Mouse (Mus musculus) lung, adult 10 weeks (tissue): ENCODE measurements around the gene Lzic. TPM values are rescaled to one million over a fixed set of nuclear protein-coding genes. Genes with fewer than 3 reads are reported as not detected.

Experiments
- polyA plus RNA-seq: library from polyadenylated mRNA; stranded (reverse); fragments of 350-450 nt; fragmentation: Illumina TruSeq; extraction: RNeasy Lipid Tissue Mini Kit (QIAGEN cat#74804); gene quantifications from one replicate; pipeline ENCODE4 v1.2.3, GENCODE M21; 2014; ENCODE audit warnings: low read depth, low replicate concordance; ENCODE audit not compliant: insufficient read depth

Lzic gene
- 11.6 TPM for polyA plus RNA-seq

GRCm38 (mm10) chr4:149485053-149485824, at the start of gene Lzic, which contains the start of gene Nmnat1:
Lzic (plus strand) TSS chr4:149485229.
Nmnat1 (minus strand) TSS chr4:149485202.

GRCm38 (mm10) chr4:149454879-149455278, 30.1 kb upstream of the Lzic start, which contains the start of gene Rbp7:
Rbp7 (minus strand) TSS chr4:149454978.

GRCm38 (mm10) chr4:149477078-149477477, 8.0 kb upstream of the Lzic start, which contains the start of gene Tmem274:
Tmem274 (plus strand) TSS chr4:149477378.

GRCm38 (mm10) chr4:149517868-149518340, 32.9 kb downstream of the Lzic start, which contains the start of gene Ctnnbip1:
Ctnnbip1 (plus strand) TSS chr4:149518236.

Other genes with a start within 250 kb of the Lzic start
- gene Kif1b, start 177.5 kb upstream of the Lzic start, polyA plus RNA-seq: 14.1 TPM
- 15.5 TPM for gene Ube4b, start 58.5 kb upstream of the Lzic start, polyA plus RNA-seq
- 3.6 TPM for gene Rbp7, start 30.3 kb upstream of the Lzic start, polyA plus RNA-seq
- not detected for gene Tmem274, start 7.9 kb upstream of the Lzic start, polyA plus RNA-seq
- gene Nmnat1, start within 50 bp of the Lzic start, polyA plus RNA-seq: 4.0 TPM
- 8.1 TPM for gene Ctnnbip1, start 33.0 kb downstream of the Lzic start, polyA plus RNA-seq
- gene Clstn1, start 101.2 kb downstream of the Lzic start, polyA plus RNA-seq: 78.7 TPM
- gene Pik3cd, start 217.3 kb downstream of the Lzic start, polyA plus RNA-seq: 9.1 TPM